Mouse (Mus musculus) embryo, embryonic 10.5 days (tissue): ENCODE results near the gene Elmsan1.

Source experiments
- DNase-seq: peaks from one replicate; pipeline ENCODE4 v3.0.0-alpha.2; 2015; ENCODE audit warnings: low spot score

Elmsan1 gene

DNA sequence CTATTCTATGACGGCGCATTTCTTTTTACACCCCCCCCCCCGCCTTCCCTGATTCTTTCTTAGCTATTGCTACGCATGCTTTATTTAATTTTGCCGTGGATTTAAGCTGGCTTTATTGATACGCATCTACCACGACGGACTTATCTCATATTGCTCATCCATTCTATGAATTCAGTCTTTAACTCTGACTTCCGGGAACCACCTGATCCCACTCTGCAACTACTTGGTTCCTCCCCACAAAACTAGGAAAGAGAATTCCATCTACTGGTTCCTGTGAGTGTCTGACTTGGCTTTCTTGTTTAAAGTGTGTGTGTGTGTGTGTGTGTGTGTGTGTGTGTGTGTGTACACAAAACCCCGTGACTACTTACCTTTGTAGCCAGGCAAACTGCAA is 70.1 kb downstream of the Elmsan1 start:
- no peak for DNase-seq

- peak; percentile 93 for DNase-seq
Observed at GRCm38 (mm10) chr12:84147954-84148621, 70.6 kb downstream of the Elmsan1 start, which contains the start of gene Pnma1. Gene Pnma1, minus strand, starts transcription at chr12:84148489.

GRCm38 (mm10) chr12:84142281-84143050 is 76.2 kb downstream of the Elmsan1 start:
- DNase-seq = peak; percentile 70

DNA sequence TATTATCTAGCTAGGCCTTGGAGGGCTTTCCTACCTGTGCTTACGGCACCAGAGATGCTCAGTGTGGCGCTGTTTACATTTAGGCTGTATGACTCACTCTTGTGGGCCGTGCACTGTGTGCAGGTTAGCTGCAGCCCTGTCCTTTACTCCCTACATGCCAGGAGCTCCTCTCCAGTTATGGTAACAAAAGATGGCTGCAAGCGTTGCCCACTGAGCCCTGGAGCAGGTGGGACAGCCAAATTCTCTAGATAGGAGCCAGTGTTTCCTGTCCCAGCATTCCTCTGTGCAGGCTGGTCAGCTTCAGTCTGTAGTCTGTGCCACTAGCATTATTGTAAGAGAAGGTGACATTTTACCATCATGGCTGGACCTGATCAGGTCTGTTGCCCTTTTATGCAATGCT is 77.4 kb downstream of the Elmsan1 start:
- no peak for DNase-seq

DNA sequence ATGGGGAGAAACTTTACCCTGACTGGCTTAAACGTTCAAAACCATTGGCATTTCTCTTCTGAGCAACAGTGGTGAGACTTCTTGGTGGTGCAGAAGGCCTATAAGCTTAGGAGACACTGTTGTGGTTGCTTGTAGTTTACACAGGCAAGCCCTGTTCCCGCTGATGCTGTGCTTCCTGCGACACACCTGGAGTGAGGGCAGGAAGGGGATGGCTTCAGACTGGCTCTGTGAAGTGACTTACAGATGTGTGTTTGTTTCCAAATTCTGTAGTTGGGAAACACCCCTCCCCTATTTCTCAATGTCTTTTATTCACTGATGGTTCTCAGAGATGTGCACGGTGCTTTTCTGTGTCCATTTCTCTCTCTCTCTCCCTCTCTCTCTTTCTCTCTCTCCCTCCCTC is 78.5 kb downstream of the Elmsan1 start:
- no peak for DNase-seq

DNA sequence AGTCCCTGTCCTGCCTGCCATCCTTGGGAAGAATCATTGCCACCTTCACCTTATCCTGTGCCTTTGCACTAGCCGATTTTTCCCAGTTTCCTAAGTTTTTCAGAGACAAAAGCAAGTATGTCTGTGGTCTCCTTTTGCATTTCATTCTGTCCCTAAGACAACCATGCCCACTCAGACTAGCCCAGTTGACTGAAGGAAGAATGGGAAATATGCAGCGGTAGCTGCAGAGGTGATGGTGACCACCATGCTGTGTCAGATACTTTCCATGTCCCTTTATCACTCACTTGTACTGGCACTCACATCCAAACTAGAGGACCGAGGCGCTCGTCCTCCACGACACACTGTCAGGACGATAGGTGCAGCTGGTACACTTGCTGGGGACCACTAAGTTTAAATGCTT is 81.5 kb downstream of the Elmsan1 start:
- no peak for DNase-seq

GRCm38 (mm10) chr12:84132265-84132664 is 86.4 kb downstream of the Elmsan1 start:
- DNase-seq = peak; percentile 61

DNA sequence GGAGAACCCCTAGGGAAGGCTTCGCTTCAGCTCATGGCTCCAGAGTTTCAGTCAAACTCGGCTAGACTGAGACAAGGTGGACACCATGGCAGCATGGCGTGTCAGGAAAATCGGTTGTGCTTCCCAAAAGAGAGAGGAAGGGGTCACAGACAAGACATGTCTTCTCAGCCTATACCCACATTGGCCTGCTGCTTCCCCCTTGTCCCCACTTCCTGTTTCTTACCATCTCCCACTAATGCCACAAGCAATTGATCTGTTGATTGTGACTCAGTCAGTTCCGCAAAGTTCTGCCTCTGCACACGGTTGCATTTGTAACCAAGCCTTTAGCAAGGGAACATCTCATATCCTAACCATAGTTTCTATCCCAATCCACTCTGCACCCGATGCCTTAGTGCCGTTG is 88.8 kb downstream of the Elmsan1 start:
- no peak for DNase-seq

DNA sequence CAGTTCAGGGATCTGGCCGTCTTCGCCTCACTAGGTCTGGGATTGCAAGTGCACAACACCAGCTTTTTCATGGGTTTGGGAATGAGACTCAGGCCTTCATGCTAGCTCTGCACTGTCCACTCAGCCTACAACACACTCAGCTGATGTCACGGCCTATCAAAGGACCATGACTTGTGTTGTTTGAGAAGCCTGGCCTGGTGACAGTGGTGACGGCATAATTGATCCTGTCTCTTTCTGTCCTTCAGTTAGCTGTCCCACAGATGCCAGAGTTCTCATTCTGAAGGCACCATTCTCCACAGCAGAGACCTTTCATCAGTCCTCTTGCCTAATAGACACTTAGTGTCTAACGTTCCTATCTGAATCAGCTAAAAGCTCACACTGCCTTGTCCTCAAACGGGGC is 90.1 kb downstream of the Elmsan1 start:
- DNase-seq = no peak

DNA sequence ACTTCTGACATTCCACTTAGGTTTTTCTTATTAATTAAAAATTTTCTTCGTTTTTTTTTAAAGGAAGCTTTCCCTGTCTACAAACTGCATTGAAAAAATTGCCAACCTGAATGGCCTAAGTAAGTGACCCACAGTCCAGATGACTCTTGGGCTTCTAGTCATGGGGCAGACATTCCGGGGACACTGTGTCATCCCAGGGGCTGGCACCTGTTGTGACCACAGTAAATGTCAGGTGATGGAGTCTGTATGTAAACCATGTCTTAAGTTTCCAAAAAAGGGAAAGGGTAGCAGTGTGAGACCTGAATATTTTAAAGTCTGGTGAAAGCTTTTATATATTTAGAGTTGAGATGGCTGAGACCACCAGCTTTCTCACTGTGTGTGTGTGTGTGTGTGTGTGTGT is 91.8 kb downstream of the Elmsan1 start:
- no peak for DNase-seq

DNA sequence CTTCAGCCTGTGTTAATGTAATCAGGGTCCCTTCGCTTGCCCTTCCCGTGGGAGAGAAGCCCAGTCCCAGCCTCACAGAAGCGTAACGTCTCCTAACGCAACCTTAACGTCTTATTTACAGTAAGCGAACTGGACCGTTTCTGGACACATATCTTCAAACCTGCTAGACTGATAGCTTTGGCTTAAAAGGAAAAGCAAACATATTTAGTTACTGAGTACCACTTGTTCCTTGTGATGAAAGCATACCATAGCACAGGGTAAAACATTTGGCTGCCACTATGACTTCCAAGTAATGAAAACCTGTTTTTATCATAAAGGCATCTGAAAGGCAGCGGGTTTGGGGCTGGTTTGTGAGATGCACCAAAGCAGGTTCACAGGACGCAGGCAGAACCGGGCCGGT is 92.8 kb downstream of the Elmsan1 start:
- DNase-seq = no peak

DNA sequence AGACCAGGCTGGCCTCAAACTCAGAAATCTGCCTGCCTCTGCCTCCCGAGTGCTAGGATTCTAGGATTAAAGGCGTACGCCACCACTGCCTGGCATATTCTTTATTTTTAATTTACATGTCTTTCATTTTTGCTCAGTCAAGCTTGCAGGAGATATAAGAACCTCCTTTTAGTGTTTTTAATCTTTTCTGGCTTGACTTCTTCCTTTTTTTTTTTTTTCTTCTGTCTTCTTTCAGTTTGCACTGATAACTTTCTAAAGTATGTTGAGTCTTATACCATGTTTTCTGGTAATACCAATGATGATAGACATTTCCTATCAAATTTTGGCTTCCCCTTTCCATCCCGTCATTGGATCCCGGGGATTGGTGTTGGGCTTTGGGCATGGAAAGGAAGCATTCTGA is 99.1 kb downstream of the Elmsan1 start:
- DNase-seq = no peak

- peak; percentile 94 for DNase-seq
Observed at GRCm38 (mm10) chr12:84114153-84114994, 104.3 kb downstream of the Elmsan1 start, which contains the start of gene Dnal1. Gene Dnal1, plus strand, starts transcription at chr12:84114366.

GRCm38 (mm10) chr12:84113676-84114075 is 105.0 kb downstream of the Elmsan1 start:
- no peak for DNase-seq

GRCm38 (mm10) chr12:84110814-84111213 is 107.9 kb downstream of the Elmsan1 start:
- no peak for DNase-seq

- DNase-seq = no peak
Observed at GRCm38 (mm10) chr12:84109924-84110323, 108.8 kb downstream of the Elmsan1 start.

GRCm38 (mm10) chr12:84107692-84108091 is 111.0 kb downstream of the Elmsan1 start:
- DNase-seq = no peak

GRCm38 (mm10) chr12:84107012-84107411 is 111.7 kb downstream of the Elmsan1 start:
- no peak for DNase-seq

GRCm38 (mm10) chr12:84101493-84101845 is 117.2 kb downstream of the Elmsan1 start:
- peak; percentile 21 for DNase-seq

- DNase-seq = peak; percentile 71
Observed at GRCm38 (mm10) chr12:84100604-84101492, 117.8 kb downstream of the Elmsan1 start, which contains the start of gene Acot6. Gene Acot6, plus strand, starts transcription at chr12:84100654.

DNA sequence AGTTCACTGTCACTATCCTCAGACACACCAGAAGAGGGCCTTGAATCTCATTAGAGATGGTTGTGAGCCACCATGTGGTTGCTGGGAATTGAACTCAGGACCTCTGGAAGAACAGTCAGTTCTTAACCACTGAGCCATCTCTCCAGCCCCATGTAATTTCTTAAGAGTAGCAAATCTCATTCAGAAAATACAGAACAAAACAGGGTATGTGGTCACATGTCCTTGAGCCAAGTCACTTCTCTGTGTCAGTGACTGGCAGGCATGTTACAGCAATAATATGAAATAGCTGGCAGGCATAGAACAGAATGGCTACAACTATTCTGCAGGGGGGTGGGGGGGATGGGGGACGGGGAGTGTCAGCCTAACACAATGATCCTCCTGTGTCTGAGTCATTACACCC is 118.6 kb downstream of the Elmsan1 start:
- DNase-seq = peak; percentile 4

GRCm38 (mm10) chr12:84099605-84100004 is 119.1 kb downstream of the Elmsan1 start:
- DNase-seq = no peak
